Mouse (Mus musculus) left cerebral cortex, postnatal 14 days (tissue): ENCODE data around the gene Cnpy2. TPM values are rescaled to one million over a fixed set of nuclear protein-coding genes. Genes with fewer than 3 reads are reported as not detected.
"Not testable (repeated sequence)": the region's sequence is repeated elsewhere in the genome, so short reads cannot be mapped to it uniquely, and the experiment has no call there.

Experiments
- DNase-seq, 2 experiments: peaks; one replicate each; pipeline ENCODE4 v3.0.0; 2021 to 2022; ENCODE audit warnings: low spot score in 2 of 2, mixed read lengths in 1 of 2
- intact Hi-C: fragments of 180-260 bp; cut with DNase I; formaldehyde crosslinking; loops from one replicate; pipeline ENCODE4 v1.15.1; 2025
- long read RNA-seq, 2 experiments: library from polyadenylated mRNA; stranded (forward); transcript quantifications; one replicate each; pipeline ENCODE4 v2.0.0; 2021
- total RNA-seq, 2 experiments: library from RNA; stranded (reverse); gene quantifications; 2 replicates each; pipeline ENCODE4 v1.2.3; 2021

The Cnpy2 gene
- 10 to 100 TPM; 65.9 to 68.9 TPM for total RNA-seq
- long read RNA-seq, experiment 1, transcript Cnpy2-202 (6 exons, 1,383 nt), result major isoform, 46 of 52 reads
- long read RNA-seq, experiment 1, partial matches to known transcripts, result 0 of 52 reads
- long read RNA-seq, experiment 1, other reads (novel, unspliced or antisense), result 5 of 52 reads
- long read RNA-seq, experiment 2, transcript Cnpy2-202 (6 exons, 1,383 nt), result major isoform, 30 of 34 reads
- long read RNA-seq, experiment 2, partial matches to known transcripts, result 2 of 34 reads
- long read RNA-seq, experiment 2, other reads (novel, unspliced or antisense), result 1 of 34 reads

- intact Hi-C loops, result no loop called here
- DNase-seq, result peak; percentile 80 to 88
Observed at GRCm38 (mm10) chr10:128322141-128323108, at the start of gene Cnpy2. TSS of gene Cnpy2 (plus strand) at chr10:128322459.

- intact Hi-C loops, DNase-seq: not testable (repeated sequence)
Observed at GRCm38 (mm10) chr10:128272819-128273439, 49.3 kb upstream of the Cnpy2 start.

GRCm38 (mm10) chr10:128275374-128275773 lies 46.9 kb upstream of the Cnpy2 start:
- intact Hi-C loops, DNase-seq: not testable (repeated sequence)

GRCm38 (mm10) chr10:128278158-128278557 lies 44.1 kb upstream of the Cnpy2 start:
- DNase-seq, result no peak
- intact Hi-C loops, result no loop called here

GRCm38 (mm10) chr10:128280943-128281342 lies 41.3 kb upstream of the Cnpy2 start:
- no peak for DNase-seq
- intact Hi-C loops, result loop anchor here (5.0 kb wide), 2 partner anchors 44 to 69 kb away; partner anchors contain the start of gene Spryd4

GRCm38 (mm10) chr10:128281682-128282081 lies 40.6 kb upstream of the Cnpy2 start:
- intact Hi-C loops, result loop anchor here (5.0 kb wide), 2 partner anchors 44 to 69 kb away; partner anchors contain the start of gene Spryd4
- DNase-seq, result no peak

- intact Hi-C loops, result loop anchor here (5.0 kb wide), 2 partner anchors 46 to 71 kb away; partner anchors contain the start of gene Spryd4
- no peak for DNase-seq
Observed at GRCm38 (mm10) chr10:128282886-128283450, 39.3 kb upstream of the Cnpy2 start.

GRCm38 (mm10) chr10:128283604-128284579 lies 38.4 kb upstream of the Cnpy2 start:
- intact Hi-C loops, result loop anchor here (5.0 kb wide), 2 partner anchors 47 to 72 kb away; partner anchors contain the start of gene Spryd4
- peak; percentile 64 to 74 for DNase-seq

- DNase-seq, intact Hi-C loops: not testable (repeated sequence)
Observed at GRCm38 (mm10) chr10:128290594-128290993, 31.7 kb upstream of the Cnpy2 start.

GRCm38 (mm10) chr10:128296370-128297090 lies 25.7 kb upstream of the Cnpy2 start:
- DNase-seq, result no peak
- intact Hi-C loops, result no loop called here

GRCm38 (mm10) chr10:128297221-128297620 lies 25.0 kb upstream of the Cnpy2 start:
- intact Hi-C loops, result no loop called here
- DNase-seq, result no peak

GRCm38 (mm10) chr10:128297622-128298021 lies 24.6 kb upstream of the Cnpy2 start:
- no peak for DNase-seq
- intact Hi-C loops, result no loop called here

GRCm38 (mm10) chr10:128298243-128298642 lies 24.0 kb upstream of the Cnpy2 start:
- intact Hi-C loops, result no loop called here
- DNase-seq, result no peak

GRCm38 (mm10) chr10:128298702-128299171 lies 23.5 kb upstream of the Cnpy2 start, which contains the start of gene Il23a:
TSS of gene Il23a (minus strand) at chr10:128298752.
- DNase-seq, result no peak
- intact Hi-C loops, result no loop called here

GRCm38 (mm10) chr10:128302357-128302756 lies 19.9 kb upstream of the Cnpy2 start:
- intact Hi-C loops, result no loop called here
- no peak for DNase-seq

- intact Hi-C loops, result no loop called here
- DNase-seq, result no peak
Observed at GRCm38 (mm10) chr10:128302785-128303125, 19.5 kb upstream of the Cnpy2 start.
